Mouse (Mus musculus) embryonic stem cell, embryonic (primary cell): ENCODE data around the gene Pip4k2b.

Experiments
- CTCF ChIA-PET, 4 experiments: fragments of 300-600 bp in 2 of 4; fragments of 350-600 bp in 2 of 4; sonication (Branson Sonifier 250); formaldehyde crosslinking; loops; one replicate each; lab custom pipeline; 2022; ENCODE audit warnings: inconsistent platforms in 2 of 4; lab: Charles Lee
- POLR2A ChIA-PET, 4 experiments: fragments of 300-600 bp in 2 of 4; fragments of 350-600 bp in 2 of 4; sonication (Branson Sonifier 250); formaldehyde crosslinking; loops; one replicate each; lab custom pipeline; 2022; ENCODE audit warnings: antibody characterized with exemption in 4 of 4, inconsistent platforms in 1 of 4; lab: Charles Lee

Gene Pip4k2b

GRCm38 (mm10) chr11:97684063-97684680 is 60.3 kb downstream of the Pip4k2b start:
- CTCF ChIA-PET, result interaction anchor here in 3 of 4 experiments (0.7 to 1.3 kb wide), 8 partner anchors 11 to 270 kb away, joined by 3 to 11 read pairs (median 4); no protein-coding TSS in a partner anchor
- POLR2A ChIA-PET, result interaction anchor here (0.6 to 29.4 kb wide), 32 partner anchors 9 to 269 kb away, joined by 3 to 941 read pairs (median 4); partner anchors contain the start of genes Mllt6 (in 2 of the 4), Psmb3 (in 2 of the 4), 1700001P01Rik (in 1 of the 4) and Arhgap23 (in 1 of the 4)

GRCm38 (mm10) chr11:97682504-97683055 is 61.9 kb downstream of the Pip4k2b start:
- ChIA-PET POLR2A (interaction anchor here (0.7 to 29.4 kb wide), 10 partner anchors 9 to 94 kb away, joined by 3 to 970 read pairs (median 6); partner anchors contain the start of genes Mllt6 (in 2 of the 4), Epop (in 1 of the 4), Pcgf2 (in 1 of the 4) and Psmb3 (in 1 of the 4)), CTCF (interaction anchor here in 1 of 4 experiments (1.0 kb wide), 1 partner anchor 9 kb away, joined by 5 read pairs; no protein-coding TSS in a partner anchor)

- ChIA-PET POLR2A (interaction anchor here (0.9 to 29.4 kb wide), 12 partner anchors 11 to 120 kb away, joined by 3 to 970 read pairs (median 4); partner anchors contain the start of genes Mllt6 (in 2 of the 4), Psmb3 (in 2 of the 4) and Pcgf2 (in 1 of the 4)), CTCF (interaction anchor here in 3 of 4 experiments (0.8 to 6.6 kb wide), 7 partner anchors 10 to 733 kb away, joined by 3 to 42 read pairs (median 4); no protein-coding TSS in a partner anchor)
These were observed 64.1 kb downstream of the Pip4k2b start for GRCm38 (mm10) chr11:97680430-97680829.

GRCm38 (mm10) chr11:97678301-97678700 is 66.2 kb downstream of the Pip4k2b start:
- ChIA-PET CTCF (interaction anchor here (0.5 to 6.6 kb wide), 21 partner anchors 8 to 1149 kb away, joined by 3 to 58 read pairs (median 5); partner anchors contain the start of genes Cisd3 (in 1 of the 4) and Pcgf2 (in 1 of the 4)), POLR2A (interaction anchor here (0.6 to 29.4 kb wide), 34 partner anchors 8 to 103 kb away, joined by 3 to 970 read pairs (median 4); partner anchors contain the start of genes Psmb3 (in 3 of the 4), Cisd3 (in 2 of the 4), Mllt6 (in 2 of the 4) and Pcgf2 (in 2 of the 4))

GRCm38 (mm10) chr11:97677842-97678241 is 66.7 kb downstream of the Pip4k2b start:
- CTCF ChIA-PET, result interaction anchor here (0.5 to 6.6 kb wide), 30 partner anchors 8 to 368 kb away, joined by 3 to 58 read pairs (median 4); partner anchors contain the start of genes Epop (in 2 of the 4), Cisd3 (in 1 of the 4), Pcgf2 (in 1 of the 4) and Psmb3 (in 1 of the 4)
- POLR2A ChIA-PET, result interaction anchor here (0.6 to 29.4 kb wide), 43 partner anchors 8 to 367 kb away, joined by 3 to 970 read pairs (median 4); partner anchors contain the start of genes Psmb3 (in 3 of the 4), Cisd3 (in 2 of the 4), Mllt6 (in 2 of the 4) and Pcgf2 (in 2 of the 4)

GRCm38 (mm10) chr11:97677381-97677780 is 67.1 kb downstream of the Pip4k2b start:
- ChIA-PET POLR2A (interaction anchor here (0.6 to 29.4 kb wide), 43 partner anchors 8 to 367 kb away, joined by 3 to 970 read pairs (median 4); partner anchors contain the start of genes Psmb3 (in 3 of the 4), Cisd3 (in 2 of the 4), Mllt6 (in 2 of the 4) and Pcgf2 (in 2 of the 4)), CTCF (interaction anchor here (0.5 to 6.6 kb wide), 31 partner anchors 9 to 1324 kb away, joined by 3 to 58 read pairs (median 4); partner anchors contain the start of genes Epop (in 2 of the 4), Cisd3 (in 1 of the 4), Pcgf2 (in 1 of the 4) and Psmb3 (in 1 of the 4))

GRCm38 (mm10) chr11:97676050-97676754 is 68.3 kb downstream of the Pip4k2b start:
- ChIA-PET POLR2A (interaction anchor here (0.6 to 29.4 kb wide), 29 partner anchors 8 to 235 kb away, joined by 3 to 970 read pairs (median 6); partner anchors contain the start of genes Mllt6 (in 3 of the 4), Cisd3 (in 2 of the 4), Epop (in 2 of the 4) and Pcgf2 (in 2 of the 4)), CTCF (interaction anchor here (0.6 to 6.6 kb wide), 12 partner anchors 9 to 84 kb away, joined by 3 to 58 read pairs (median 6); partner anchors contain the start of gene Cisd3 (in 1 of the 4))

- POLR2A ChIA-PET, result interaction anchor here (0.6 to 29.4 kb wide), 38 partner anchors 8 to 1399 kb away, joined by 3 to 970 read pairs (median 5); partner anchors contain the start of genes Mllt6 (in 3 of the 4), Pcgf2 (in 3 of the 4), Cisd3 (in 2 of the 4) and Epop (in 2 of the 4)
These were observed 71.4 kb downstream of the Pip4k2b start for GRCm38 (mm10) chr11:97673148-97673547.

GRCm38 (mm10) chr11:97671177-97671527 is 73.4 kb downstream of the Pip4k2b start:
- POLR2A ChIA-PET, result interaction anchor here (0.5 to 29.4 kb wide), 42 partner anchors 0 to 585 kb away, joined by 3 to 970 read pairs (median 6); partner anchors contain the start of genes Mllt6 (in 4 of the 4), Cwc25 (in 2 of the 4), Epop (in 2 of the 4) and Pcgf2 (in 2 of the 4)
- CTCF ChIA-PET, result interaction anchor here (0.5 to 12.1 kb wide), 22 partner anchors 9 to 357 kb away, joined by 3 to 174 read pairs (median 4); no protein-coding TSS in a partner anchor

More at GRCm38 (mm10) chr11:97673148-97673547, 71.4 kb downstream of the Pip4k2b start:
- CTCF ChIA-PET, result interaction anchor here (0.6 to 12.1 kb wide), 16 partner anchors 9 to 124 kb away, joined by 3 to 174 read pairs (median 5); partner anchors contain the start of gene Psmb3 (in 1 of the 4)

GRCm38 (mm10) chr11:97670234-97671176 is 74.0 kb downstream of the Pip4k2b start:
- CTCF ChIA-PET, result interaction anchor here (0.5 to 12.1 kb wide), 24 partner anchors 8 to 357 kb away, joined by 3 to 174 read pairs (median 3); no protein-coding TSS in a partner anchor
- POLR2A ChIA-PET, result interaction anchor here (0.5 to 29.4 kb wide), 49 partner anchors 1 to 584 kb away, joined by 3 to 970 read pairs (median 6); partner anchors contain the start of genes Mllt6 (in 4 of the 4), Cwc25 (in 2 of the 4), Epop (in 2 of the 4) and Pcgf2 (in 2 of the 4)

GRCm38 (mm10) chr11:97669829-97670228 is 74.7 kb downstream of the Pip4k2b start:
- ChIA-PET CTCF (interaction anchor here in 3 of 4 experiments (0.7 to 12.1 kb wide), 7 partner anchors 7 to 26 kb away, joined by 3 to 174 read pairs (median 18); no protein-coding TSS in a partner anchor), POLR2A (interaction anchor here (0.5 to 29.4 kb wide), 28 partner anchors 2 to 180 kb away, joined by 3 to 970 read pairs (median 14); partner anchors contain the start of genes Mllt6 (in 4 of the 4), Epop (in 2 of the 4), Pcgf2 (in 2 of the 4) and Psmb3 (in 2 of the 4))

- CTCF ChIA-PET, result interaction anchor here (1.0 to 12.1 kb wide), 9 partner anchors 8 to 180 kb away, joined by 3 to 174 read pairs (median 5); no protein-coding TSS in a partner anchor
- POLR2A ChIA-PET, result interaction anchor here (0.5 to 29.4 kb wide), 30 partner anchors 2 to 1714 kb away, joined by 3 to 970 read pairs (median 12); partner anchors contain the start of genes Cisd3 (in 2 of the 4), Mllt6 (in 2 of the 4), Pcgf2 (in 2 of the 4) and Psmb3 (in 2 of the 4)
These were observed 75.2 kb downstream of the Pip4k2b start for GRCm38 (mm10) chr11:97669268-97669667.

- ChIA-PET POLR2A (interaction anchor here (0.6 to 29.4 kb wide), 29 partner anchors 3 to 131 kb away, joined by 3 to 970 read pairs (median 15); partner anchors contain the start of genes Cisd3 (in 2 of the 4), Mllt6 (in 2 of the 4), Pcgf2 (in 2 of the 4) and Psmb3 (in 2 of the 4)), CTCF (interaction anchor here (0.6 to 12.1 kb wide), 16 partner anchors 9 to 325 kb away, joined by 3 to 174 read pairs (median 4); no protein-coding TSS in a partner anchor)
These were observed 76.3 kb downstream of the Pip4k2b start for GRCm38 (mm10) chr11:97668160-97668559.

- POLR2A ChIA-PET, result interaction anchor here (0.7 to 29.4 kb wide), 29 partner anchors 5 to 581 kb away, joined by 3 to 970 read pairs (median 18); partner anchors contain the start of genes Epop (in 3 of the 4), Psmb3 (in 3 of the 4), Cisd3 (in 2 of the 4) and Mllt6 (in 2 of the 4)
- CTCF ChIA-PET, result interaction anchor here (0.5 to 12.1 kb wide), 20 partner anchors 10 to 153 kb away, joined by 3 to 174 read pairs (median 4); no protein-coding TSS in a partner anchor
These were observed 77.7 kb downstream of the Pip4k2b start for GRCm38 (mm10) chr11:97666794-97667193.
